Mouse (Mus musculus): Measurements from ENCODE around the gene Scamp3. TPM values are rescaled to one million over a fixed set of nuclear protein-coding genes. Genes with fewer than 3 reads are reported as not detected.

Gene Scamp3
- polyA plus RNA-seq, 2 experiments: 93.9 to 114 TPM

DNA sequence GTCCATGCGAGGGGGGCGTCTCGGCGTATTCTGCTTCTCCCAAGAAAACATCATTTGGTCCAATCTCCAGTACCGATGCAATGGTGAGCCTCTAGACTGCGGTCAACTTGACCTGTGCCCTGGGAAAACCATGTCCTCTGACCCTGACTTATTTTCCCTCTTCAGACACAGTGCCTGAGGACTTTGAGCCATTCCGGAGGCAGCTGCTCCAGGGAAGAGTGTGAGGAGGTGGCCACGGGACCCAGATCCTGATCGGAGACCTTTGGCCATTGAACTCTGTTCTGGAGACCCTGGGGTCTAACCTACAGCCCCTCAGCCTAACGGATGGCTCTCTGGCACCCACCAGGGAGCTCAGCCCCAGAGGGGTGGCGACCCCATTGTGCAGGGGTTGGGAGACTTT lies 49.1 kb downstream of the Scamp3 start:
- no peak overlapping the region for H3K27ac ChIP-seq (replicated peaks; ENCODE audit: low read depth, low read length)
- peaks cover 29% of the 10 kb centered on the region for H3K36me3 ChIP-seq (ENCODE audit: control insufficient read depth, insufficient read depth, low read length)
- 37% methylated on average over 11 of the region's 11 CpGs for whole genome bisulfite sequencing
- H3K9ac ChIP-seq (ENCODE audit: low read depth, low read length, severe bottlenecking): peak overlapping the region; percentile 43; the same call in 1 of the 2 replicates
- H3K4me1 ChIP-seq (ENCODE audit: control insufficient read depth, insufficient read depth, low read length): peaks cover 22% of the 10 kb centered on the region
- no peaks in the 10 kb centered on the region for H3K27me3 ChIP-seq (ENCODE audit: control insufficient read depth, insufficient read depth, low read length)
- TF ChIP-seq POLR2A (IDR thresholded peaks at IDR 0.05; ENCODE audit: borderline replicate concordance, extremely low read depth, insufficient read depth, insufficient read length): no peak
- peak overlapping the region; percentile 72 for H3K4me2 ChIP-seq (replicated peaks; ENCODE audit: low read depth, low read length, severe bottlenecking)
- ATAC-seq (ENCODE audit: low FRiP score, low read depth) (no peak), DNase-seq (ENCODE audit: low spot score) (no peak)
- H3K9me3 ChIP-seq (ENCODE audit: control insufficient read depth, low read length): no peaks in the 10 kb centered on the region
- peak overlapping the region; percentile 39 for H3K4me3 ChIP-seq (replicated peaks; ENCODE audit: low read length)

DNA sequence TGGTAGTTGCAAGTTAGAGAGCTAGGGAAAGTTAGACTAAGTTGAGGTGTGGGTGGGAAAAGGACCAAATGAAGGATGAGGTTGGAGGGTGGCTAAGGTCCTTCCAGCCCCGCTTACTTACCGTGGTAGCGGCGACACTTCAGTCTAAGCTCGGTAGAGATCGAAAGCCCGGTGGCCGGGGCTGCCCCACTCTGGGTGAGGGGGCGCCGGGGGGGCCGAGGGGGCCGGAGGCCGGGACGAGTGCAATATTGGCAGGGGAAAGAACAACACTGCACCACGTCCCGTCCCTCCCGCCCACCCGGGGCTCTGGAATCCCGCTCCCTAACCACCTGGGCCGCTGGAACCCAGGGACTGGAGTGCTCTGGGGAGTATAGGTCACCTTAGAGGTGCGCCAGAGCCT lies 49.6 kb downstream of the Scamp3 start, which contains the start of gene Mtx1:
Gene Mtx1 (minus strand): TSS at position 189 of the 400 bp plus-strand sequence.
- H3K4me1 ChIP-seq (ENCODE audit: control insufficient read depth, insufficient read depth, low read length): peaks cover 22% of the 10 kb centered on the region
- H3K9ac ChIP-seq (ENCODE audit: low read depth, low read length, severe bottlenecking): peak within 1 kb of the TSS; percentile 45
- DNase-seq (ENCODE audit: low spot score): no peak
- WGBS: 6% methylated on average over 19 of the region's 21 CpGs
- TF ChIP-seq POLR2A (IDR thresholded peaks at IDR 0.05; ENCODE audit: borderline replicate concordance, extremely low read depth, insufficient read depth, insufficient read length): no peak
- no peaks in the 10 kb centered on the region for H3K27me3 ChIP-seq (ENCODE audit: control insufficient read depth, insufficient read depth, low read length)
- H3K4me2 ChIP-seq (replicated peaks; ENCODE audit: low read depth, low read length, severe bottlenecking): peak within 1 kb of the TSS; percentile 72
- H3K27ac ChIP-seq (replicated peaks; ENCODE audit: low read depth, low read length): peak within 1 kb of the TSS; percentile 91
- peak; percentile 14; the same call in 1 of the 2 replicates for ATAC-seq (ENCODE audit: low FRiP score, low read depth)
- peaks cover 26% of the 10 kb centered on the region for H3K36me3 ChIP-seq (ENCODE audit: control insufficient read depth, insufficient read depth, low read length)
- H3K4me3 ChIP-seq (replicated peaks; ENCODE audit: low read length): peak within 1 kb of the TSS; percentile 39
- no peaks in the 10 kb centered on the region for H3K9me3 ChIP-seq (ENCODE audit: control insufficient read depth, low read length)

DNA sequence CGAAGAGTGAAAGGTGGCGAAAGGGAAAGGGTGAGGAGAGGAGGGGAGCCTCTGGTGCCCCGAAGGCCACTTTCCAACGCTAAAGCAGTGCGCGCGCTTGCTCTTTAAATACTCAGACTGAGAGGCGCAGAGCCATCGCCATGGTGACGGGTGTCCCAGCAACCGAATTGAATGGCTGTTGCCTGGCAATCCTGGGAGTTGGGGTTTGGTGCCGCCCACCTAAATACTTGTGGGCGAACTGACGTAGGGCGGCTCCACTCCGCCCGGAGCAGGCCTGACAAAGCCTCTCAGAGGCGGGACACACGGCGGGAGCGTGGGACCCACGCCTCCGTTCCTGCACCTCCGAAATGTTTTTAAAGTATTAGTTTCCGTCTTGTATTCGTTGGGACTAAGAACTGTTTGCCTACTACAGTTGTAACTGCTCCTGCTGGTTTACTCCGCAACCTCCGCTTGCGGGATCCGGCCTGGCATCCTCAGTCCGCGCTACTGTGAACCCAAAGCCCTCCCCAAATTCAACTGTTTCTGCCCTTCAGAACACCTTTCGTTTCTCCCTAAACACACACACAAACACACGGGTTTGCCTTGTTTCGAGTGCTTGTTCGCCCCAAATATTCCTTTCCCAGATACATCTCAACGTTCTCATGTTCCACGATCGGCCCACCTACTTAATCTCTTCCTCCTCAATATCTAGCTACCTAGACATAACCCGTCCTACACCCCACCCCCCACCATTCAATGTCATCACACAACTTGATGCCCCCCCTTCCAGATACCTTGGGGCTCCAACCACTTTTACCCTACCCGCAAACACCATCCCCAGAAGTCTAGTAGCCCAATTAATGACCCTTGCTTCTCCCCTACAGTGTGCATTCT lies 50.3 kb downstream of the Scamp3 start:
- Histone ChIP-seq H3K4me3 (replicated peaks; ENCODE audit: low read length) (peak overlapping the region; percentile 39), H3K4me2 (replicated peaks; ENCODE audit: low read depth, low read length, severe bottlenecking) (peak overlapping the region; percentile 72), H3K27me3 (ENCODE audit: control insufficient read depth, insufficient read depth, low read length) (no peaks in the 10 kb centered on the region), H3K36me3 (ENCODE audit: control insufficient read depth, insufficient read depth, low read length) (peaks cover 26% of the 10 kb centered on the region), H3K4me1 (ENCODE audit: control insufficient read depth, insufficient read depth, low read length) (peaks cover 22% of the 10 kb centered on the region), H3K9me3 (ENCODE audit: control insufficient read depth, low read length) (no peaks in the 10 kb centered on the region), H3K9ac (ENCODE audit: low read depth, low read length, severe bottlenecking) (peak overlapping the region; percentile 45), H3K27ac (replicated peaks; ENCODE audit: low read depth, low read length) (peak overlapping the region; percentile 91)
- ATAC-seq (ENCODE audit: low FRiP score, low read depth): peak; percentile 89
- 4% methylated on average over 38 of the region's 41 CpGs for WGBS
- peak; percentile 95 for DNase-seq (ENCODE audit: low spot score)
- peak; percentile 91; the same call in 1 of the 2 replicates for TF ChIP-seq POLR2A (IDR thresholded peaks at IDR 0.05; ENCODE audit: borderline replicate concordance, extremely low read depth, insufficient read depth, insufficient read length)

DNA sequence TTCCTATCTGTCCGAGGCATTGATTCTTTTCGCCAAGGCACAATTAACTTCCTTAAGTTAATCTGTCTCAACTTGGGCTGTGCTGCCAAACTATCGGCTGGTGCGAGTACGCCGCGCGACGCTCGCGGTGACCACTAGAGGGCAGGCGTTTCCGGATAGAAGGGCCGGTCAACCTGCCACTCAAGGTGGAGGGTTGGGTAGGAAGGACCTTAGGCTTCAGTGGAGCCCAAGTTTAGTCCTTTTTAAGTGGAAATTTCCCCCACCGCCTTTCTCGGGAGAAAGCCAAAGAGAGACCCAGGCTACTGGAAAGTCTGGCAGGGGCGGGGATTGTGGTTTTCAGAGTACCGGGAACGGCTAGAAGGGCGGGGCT lies 50.9 kb downstream of the Scamp3 start:
- Histone ChIP-seq H3K4me2 (replicated peaks; ENCODE audit: low read depth, low read length, severe bottlenecking) (peak overlapping the region; percentile 72), H3K27ac (replicated peaks; ENCODE audit: low read depth, low read length) (peak overlapping the region; percentile 91), H3K9ac (ENCODE audit: low read depth, low read length, severe bottlenecking) (peak overlapping the region; percentile 45; the same call in 1 of the 2 replicates), H3K36me3 (ENCODE audit: control insufficient read depth, insufficient read depth, low read length) (peaks cover 19% of the 10 kb centered on the region), H3K27me3 (ENCODE audit: control insufficient read depth, insufficient read depth, low read length) (no peaks in the 10 kb centered on the region), H3K4me3 (replicated peaks; ENCODE audit: low read length) (peak overlapping the region; percentile 39), H3K4me1 (ENCODE audit: control insufficient read depth, insufficient read depth, low read length) (peaks cover 22% of the 10 kb centered on the region), H3K9me3 (ENCODE audit: control insufficient read depth, low read length) (no peaks in the 10 kb centered on the region)
- DNase-seq (ENCODE audit: low spot score) (peak; percentile 84), ATAC-seq (ENCODE audit: low FRiP score, low read depth) (peak; percentile 49)
- under 1% methylated on average over 20 of the region's 20 CpGs for WGBS
- no peak for TF ChIP-seq POLR2A (IDR thresholded peaks at IDR 0.05; ENCODE audit: borderline replicate concordance, extremely low read depth, insufficient read depth, insufficient read length)

DNA sequence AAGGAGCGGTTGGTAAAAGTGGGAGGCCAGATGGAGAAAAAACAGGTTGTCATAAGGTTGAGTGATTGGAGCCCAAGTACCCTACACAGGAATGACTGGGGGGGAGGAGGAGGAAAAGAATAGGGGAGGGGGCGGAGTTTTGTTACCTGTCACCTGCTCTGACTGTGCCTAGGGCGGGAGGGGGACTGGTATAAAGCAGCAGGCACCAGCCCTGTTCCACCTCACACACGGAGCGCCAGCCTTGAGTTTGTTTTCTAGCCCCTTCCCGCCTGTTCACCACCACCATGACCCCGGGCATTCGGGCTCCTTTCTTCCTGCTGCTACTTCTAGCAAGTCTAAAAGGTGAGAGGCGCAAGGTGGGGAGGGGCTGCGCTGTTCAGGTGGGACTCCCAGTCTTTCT lies 51.6 kb downstream of the Scamp3 start, which contains the start of gene Muc1:
Gene Muc1 (plus strand): TSS at position 222 of the 400 bp plus-strand sequence.
- no peak for TF ChIP-seq POLR2A (IDR thresholded peaks at IDR 0.05; ENCODE audit: borderline replicate concordance, extremely low read depth, insufficient read depth, insufficient read length)
- Histone ChIP-seq H3K36me3 (ENCODE audit: control insufficient read depth, insufficient read depth, low read length) (peaks cover 18% of the 10 kb centered on the region), H3K4me3 (replicated peaks; ENCODE audit: low read length) (peak within 1 kb of the TSS; percentile 39), H3K9me3 (ENCODE audit: control insufficient read depth, low read length) (no peaks in the 10 kb centered on the region), H3K4me1 (ENCODE audit: control insufficient read depth, insufficient read depth, low read length) (peaks cover 22% of the 10 kb centered on the region), H3K9ac (ENCODE audit: low read depth, low read length, severe bottlenecking) (peak within 1 kb of the TSS; percentile 45), H3K27ac (replicated peaks; ENCODE audit: low read depth, low read length) (peak within 1 kb of the TSS; percentile 91), H3K4me2 (replicated peaks; ENCODE audit: low read depth, low read length, severe bottlenecking) (peak within 1 kb of the TSS; percentile 72), H3K27me3 (ENCODE audit: control insufficient read depth, insufficient read depth, low read length) (no peaks in the 10 kb centered on the region)
- ATAC-seq (ENCODE audit: low FRiP score, low read depth) (no peak), DNase-seq (ENCODE audit: low spot score) (no peak)
- WGBS: 29% methylated on average over 9 of the region's 10 CpGs

Data from limb, embryonic 14.5 days (tissue).